Mouse (Mus musculus) layer of hippocampus, adult 9-11 months (tissue): ENCODE measurements at regions not wholly inside any gene's neighbourhood (a gene's known extent, or its start where the extent isn't known, plus 50 kb on each side); places are given as distances from the start of the nearest gene placed in this dataset.

Experiments
- DNase-seq: peaks from one replicate; pipeline ENCODE4 v3.0.0; 2022

- no peak for DNase-seq
These were observed 72.7 kb upstream of the Gm10184 start for GRCm38 (mm10) chr17:89982904-89983303.

GRCm38 (mm10) chr17:89979055-89979853 lies 69.0 kb upstream of the Gm10184 start:
- DNase-seq = no peak

- no peak for DNase-seq
These were observed 52.8 kb upstream of the Gm10184 start for GRCm38 (mm10) chr17:89963000-89963399.

- no peak for DNase-seq
These were observed 51.2 kb upstream of the Gm10184 start for GRCm38 (mm10) chr17:89961431-89961830.

- DNase-seq = peak; percentile 59
These were observed 50.1 kb upstream of the Gm10184 start for GRCm38 (mm10) chr17:89960368-89960767.
